Mouse (Mus musculus) adrenal gland, postnatal 4 days (tissue): ENCODE results near the gene Gtf3c1. TPM values are rescaled to one million over a fixed set of nuclear protein-coding genes. Genes with fewer than 3 reads are reported as not detected.

ENCODE experiments used
- DNase-seq, 2 experiments: peaks; one replicate each; pipeline ENCODE4 v3.0.0; 2021 to 2022; ENCODE audit warnings: low spot score in 2 of 2, mixed read lengths in 2 of 2
- total RNA-seq, 2 experiments: library from RNA; stranded (reverse); gene quantifications; 2 replicates each; pipeline ENCODE4 v1.2.3; 2021

Gtf3c1 gene
- total RNA-seq, 2 experiments from 2014 or later = 74.6 to 78.3 TPM

GRCm38 (mm10) chr7:125597083-125597482, 110.5 kb downstream of the Gtf3c1 start:
- no peak for DNase-seq

GRCm38 (mm10) chr7:125596406-125596805, 111.2 kb downstream of the Gtf3c1 start:
- no peak for DNase-seq

- no peak for DNase-seq
Observed at GRCm38 (mm10) chr7:125593831-125594230, 113.7 kb downstream of the Gtf3c1 start.

Other genes starting within 250 kb of the Gtf3c1 start
- 10 to 100 TPM; 59.7 to 60.0 TPM for gene Nsmce1, start 216.2 kb downstream of the Gtf3c1 start, total RNA-seq
- gene Il4ra, start 155.7 kb downstream of the Gtf3c1 start, total RNA-seq = 10 to 100 TPM; 84.9 TPM
- gene Il21r, start 104.4 kb downstream of the Gtf3c1 start, total RNA-seq = under 1 TPM; 0.76 TPM
- 10 to 100 TPM; 25.1 to 29.6 TPM for gene D430042O09Rik, start 108 bp upstream of the Gtf3c1 start, total RNA-seq